Mouse (Mus musculus) neural tube, embryonic 10.5 days (tissue): ENCODE data around the gene Aspm.

ENCODE experiments used
- DNase-seq: peaks from one replicate; pipeline ENCODE4 v3.0.0-alpha.2; 2017; ENCODE audit warnings: low spot score; ENCODE audit errors: extremely low spot score

Aspm gene

DNA sequence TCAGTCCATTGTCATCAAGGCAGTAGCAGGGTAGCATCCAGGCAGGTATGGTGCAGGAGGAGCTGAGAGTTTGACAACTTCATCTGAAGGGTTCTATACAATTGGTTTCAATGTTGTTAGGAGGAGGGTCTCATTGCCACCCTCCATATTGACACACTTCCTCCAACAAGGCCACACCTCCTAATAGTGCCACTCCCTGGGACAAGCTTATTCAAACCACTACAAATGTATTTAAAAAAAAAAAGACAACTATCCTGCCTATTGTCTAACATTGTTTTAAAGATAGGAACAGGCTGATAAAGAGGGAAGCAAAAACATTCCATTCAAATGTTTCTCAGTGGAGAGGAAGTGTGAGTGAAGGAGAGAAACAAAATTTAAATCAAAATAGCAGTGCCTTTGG lies 45.2 kb downstream of the Aspm start:
- no peak for DNase-seq

- DNase-seq, result no peak
Observed at GRCm38 (mm10) chr1:139501258-139501752, 46.7 kb downstream of the Aspm start, which contains the start of gene F13b. Gene F13b (plus strand): TSS chr1:139501702.

- no peak for DNase-seq
Observed at GRCm38 (mm10) chr1:139514556-139514955, 60.0 kb downstream of the Aspm start.
